Mouse (Mus musculus) embryo, embryonic 11 days (tissue): ENCODE measurements around the gene 1110051M20Rik.

Source experiments
- DNase-seq: peaks from one replicate; pipeline ENCODE4 v3.0.0-alpha.2; 2015

1110051M20Rik gene

DNA sequence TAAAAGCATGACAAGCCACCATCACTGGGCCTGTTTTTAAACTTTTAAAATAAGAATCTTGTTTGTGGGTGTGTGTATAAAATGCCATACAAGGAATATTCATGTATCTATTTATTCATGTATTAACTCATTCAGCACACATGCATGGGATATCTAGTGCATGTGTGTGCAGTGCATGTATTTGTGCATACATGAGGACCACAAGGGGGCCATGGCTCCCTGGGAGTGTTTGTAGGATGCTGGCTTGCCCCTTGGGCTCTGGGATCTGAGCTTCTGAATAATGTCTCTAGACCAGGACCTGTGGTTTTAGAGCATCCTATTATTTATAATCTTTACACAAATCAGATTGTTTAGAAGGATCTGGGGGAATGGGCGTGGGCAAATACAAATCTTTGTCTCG is 143.7 kb downstream of the 1110051M20Rik start:
- no peak for DNase-seq

DNA sequence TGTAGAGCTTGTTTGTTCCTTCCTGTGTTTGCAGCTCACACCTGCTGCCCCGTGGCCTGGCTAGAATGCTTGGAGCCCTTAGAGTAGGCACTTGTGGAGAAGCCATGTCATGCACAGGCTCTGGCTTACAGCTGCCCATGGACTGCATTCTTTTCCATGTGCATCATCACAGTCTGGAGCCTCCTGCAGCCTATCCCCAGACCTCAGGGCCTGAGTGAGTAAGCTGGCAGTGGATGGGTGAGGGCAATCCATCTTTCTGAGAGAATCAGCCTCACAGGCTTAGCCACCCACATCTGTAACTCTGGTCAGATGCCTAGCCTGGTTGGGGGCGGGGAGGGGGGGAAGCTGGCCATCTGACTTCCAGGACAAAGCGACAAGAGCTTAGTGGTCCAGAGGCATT is 145.3 kb downstream of the 1110051M20Rik start:
- no peak for DNase-seq

DNA sequence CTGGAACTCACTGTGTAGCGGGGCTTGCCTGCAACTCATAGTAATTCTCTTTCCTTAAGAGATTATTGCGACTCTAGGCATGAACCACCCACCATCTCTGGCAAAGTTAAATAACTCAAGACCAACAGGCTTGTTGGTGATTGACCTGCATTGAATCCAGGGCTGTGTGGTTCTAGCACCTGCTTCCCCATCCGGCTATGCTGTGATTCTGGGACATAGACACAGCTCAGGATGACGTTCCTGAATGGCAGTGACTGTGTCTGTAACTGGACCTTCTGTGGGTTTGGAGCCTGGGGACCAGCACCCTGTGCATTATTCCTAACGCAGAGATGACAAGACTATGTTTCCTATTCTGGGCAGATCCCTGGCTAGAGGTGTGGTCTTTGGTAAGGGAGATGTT is 148.6 kb downstream of the 1110051M20Rik start:
- DNase-seq = no peak

DNA sequence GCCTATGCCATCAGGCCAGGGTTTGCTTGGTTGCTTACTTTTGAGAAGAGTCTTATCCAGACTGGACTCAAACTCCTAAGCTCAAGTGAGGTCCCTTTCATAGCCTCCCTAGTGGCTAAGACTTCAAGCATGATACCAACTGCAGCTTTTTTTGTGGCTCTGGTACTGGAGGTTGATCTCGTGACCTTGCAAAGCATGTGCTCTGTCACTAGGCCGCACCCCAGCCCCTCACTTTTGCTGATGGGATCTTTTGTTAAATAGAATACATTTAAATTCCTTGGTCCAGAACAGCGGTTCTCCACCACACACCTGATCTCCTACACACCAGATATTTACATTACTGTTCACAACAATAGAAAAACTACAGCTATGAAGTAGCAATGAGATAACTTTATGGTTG is 150.3 kb downstream of the 1110051M20Rik start:
- DNase-seq = no peak

DNA sequence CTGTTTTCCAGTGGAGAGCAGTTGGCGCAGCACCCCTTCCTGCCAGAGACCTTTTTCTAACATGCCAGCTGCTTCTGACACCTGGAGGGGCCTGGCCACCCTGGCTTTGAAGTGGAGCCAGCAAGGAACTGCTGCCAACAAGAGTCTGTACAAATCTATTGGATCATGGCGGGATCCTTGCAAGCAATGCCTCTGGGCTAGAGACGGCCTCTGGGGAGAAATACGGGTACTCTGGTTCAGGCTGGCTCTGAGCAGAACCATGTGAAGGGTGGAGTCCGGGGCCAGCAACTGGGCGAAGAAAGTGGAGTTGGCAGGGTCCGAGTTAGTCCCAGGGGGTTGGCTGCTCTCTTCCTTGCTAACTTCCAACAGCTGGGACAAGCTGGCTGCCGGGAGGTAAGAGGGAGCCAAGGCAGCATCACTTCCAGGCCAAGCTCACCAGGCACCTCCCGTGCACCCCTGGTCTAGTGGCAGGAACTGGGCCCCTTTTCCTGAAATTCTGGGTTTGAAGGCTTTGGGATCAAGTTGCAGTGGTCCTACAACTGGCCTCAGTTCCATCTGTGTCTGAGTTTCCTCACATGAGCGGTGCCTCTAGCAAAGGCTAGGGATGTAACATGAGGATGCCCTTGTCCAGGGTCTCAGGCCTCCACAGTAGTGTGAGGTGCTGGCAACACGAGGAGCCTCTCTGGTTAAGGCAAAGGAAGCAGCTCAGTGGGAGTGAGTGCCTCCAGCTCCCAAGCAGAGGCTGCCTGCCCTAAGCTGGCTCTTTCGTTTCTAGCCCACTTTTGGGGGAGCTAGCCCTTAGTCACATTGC is 153.1 kb downstream of the 1110051M20Rik start:
- DNase-seq = no peak

DNA sequence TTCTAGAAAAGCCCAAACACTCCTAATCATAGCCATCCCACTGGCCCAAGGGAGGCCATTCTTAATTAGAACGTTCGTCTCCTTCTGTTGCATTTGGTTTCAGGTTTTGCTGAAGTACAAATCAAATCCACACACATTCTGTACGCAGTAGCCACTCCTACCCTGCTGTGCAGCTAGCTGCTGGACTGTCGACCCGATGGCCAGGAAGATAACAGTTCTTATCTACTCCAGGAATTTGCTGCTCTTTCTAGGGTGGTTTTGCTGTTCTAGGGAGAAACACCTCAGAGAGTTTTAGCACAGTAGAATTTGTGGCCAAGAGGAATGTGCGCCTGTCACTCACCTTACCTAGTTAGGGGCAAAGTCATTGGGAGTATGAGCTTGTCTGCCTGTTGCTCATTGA is 156.9 kb downstream of the 1110051M20Rik start:
- no peak for DNase-seq

DNA sequence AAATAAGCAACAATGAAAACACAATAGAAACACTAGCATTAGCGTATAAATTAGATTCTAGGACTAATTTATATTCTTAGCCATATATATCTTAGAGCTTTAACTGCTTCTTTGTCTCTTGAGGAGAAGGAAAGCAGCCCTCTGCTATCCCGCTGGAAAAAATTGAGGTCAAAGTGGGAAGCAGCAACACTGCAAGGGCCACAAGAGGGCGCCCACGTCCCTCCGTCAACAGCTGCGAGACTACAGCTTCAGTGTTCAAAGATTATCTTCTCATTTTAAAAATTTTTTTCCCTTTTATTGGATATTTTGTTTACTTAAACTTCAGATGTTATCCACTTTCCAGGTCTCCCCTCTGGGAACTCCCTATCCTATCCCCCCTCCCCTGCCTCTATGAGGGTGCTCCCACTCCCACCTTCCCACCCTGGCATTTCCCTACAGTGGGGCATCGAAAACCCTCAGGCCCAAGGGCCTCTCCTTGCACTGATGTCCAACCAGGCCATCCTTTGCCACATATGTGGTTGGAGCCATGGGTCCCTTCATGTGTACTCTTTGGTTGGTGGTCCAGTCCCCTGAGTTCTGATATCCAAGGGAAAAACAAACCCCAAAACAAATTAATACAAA is 158.5 kb downstream of the 1110051M20Rik start:
- DNase-seq = peak; percentile 86

DNA sequence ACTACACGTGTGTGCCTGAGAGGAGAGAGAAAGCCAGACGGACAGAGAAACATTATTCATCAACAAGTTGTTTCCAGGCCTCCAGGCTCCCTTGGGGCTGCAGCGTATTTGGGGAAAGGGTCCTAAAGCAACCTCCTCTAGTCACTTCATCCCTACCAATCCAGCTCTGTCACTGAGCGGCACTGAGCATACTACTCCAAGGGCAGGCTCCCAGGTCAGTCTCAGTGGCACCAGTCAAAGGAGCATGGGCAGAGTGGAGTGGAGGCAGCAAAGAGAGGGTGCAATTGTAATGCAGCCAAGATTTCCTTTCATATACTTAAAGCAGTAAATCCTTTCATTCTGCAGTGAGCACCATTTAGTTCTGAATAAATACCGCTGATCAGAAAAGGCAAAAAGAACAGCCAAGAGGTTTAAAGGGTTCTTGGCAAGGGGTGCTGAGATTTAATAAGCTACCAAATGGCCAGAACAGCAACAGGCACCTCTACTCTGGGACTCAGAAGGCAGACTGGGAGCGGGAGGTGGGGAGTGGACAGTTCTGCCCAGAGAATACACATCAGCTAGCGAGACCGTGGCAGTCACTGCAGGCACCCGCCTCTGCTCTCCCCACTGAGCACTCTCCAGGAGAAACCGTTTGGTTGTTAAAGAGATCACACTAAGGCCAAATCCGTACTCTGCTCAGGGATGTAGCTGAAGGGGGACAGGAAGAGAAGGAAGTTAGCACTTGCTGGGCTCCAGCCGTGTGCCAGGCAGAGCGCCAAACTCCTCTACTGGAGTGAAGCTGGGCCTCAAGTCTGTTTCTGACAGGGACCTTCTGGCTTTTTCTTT is 159.9 kb downstream of the 1110051M20Rik start:
- no peak for DNase-seq

DNA sequence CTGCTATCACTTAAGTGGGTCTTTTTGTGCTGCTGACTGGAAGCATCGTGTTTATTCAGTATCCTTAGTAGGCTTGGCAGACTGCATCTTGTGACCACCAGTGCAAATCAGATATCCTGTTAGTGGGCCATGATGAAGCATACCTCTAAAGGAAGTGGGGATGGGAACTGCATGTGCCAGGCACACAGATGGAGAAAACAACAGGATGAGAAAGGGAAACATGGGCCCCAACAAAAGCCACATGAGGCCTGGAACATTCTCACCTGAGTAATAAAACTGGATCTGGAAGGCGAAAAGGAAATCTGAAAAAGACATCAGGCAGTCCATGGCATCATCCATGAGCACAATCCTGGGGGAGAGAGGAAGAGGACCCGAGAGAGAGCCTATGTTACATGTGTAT is 160.5 kb downstream of the 1110051M20Rik start:
- no peak for DNase-seq

DNA sequence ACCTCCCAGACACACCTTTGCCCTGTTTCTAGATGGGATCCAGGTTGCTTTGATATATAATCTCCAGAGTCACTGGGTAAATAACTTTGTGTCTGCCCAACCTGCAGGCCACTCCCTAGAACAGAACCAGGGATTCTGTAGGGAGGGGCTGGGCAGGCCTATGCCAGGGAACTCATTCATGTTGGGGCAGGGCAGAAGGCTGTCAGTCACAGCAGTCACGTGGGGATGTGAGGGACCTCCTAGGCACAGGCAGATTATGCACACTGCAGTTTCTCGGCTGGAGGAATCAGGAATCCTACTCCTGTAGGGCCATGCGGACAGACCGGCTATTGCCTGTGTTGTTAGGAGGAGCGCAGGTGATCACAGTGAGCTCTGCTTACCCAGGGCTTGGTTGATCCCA is 163.1 kb downstream of the 1110051M20Rik start:
- DNase-seq = no peak

DNA sequence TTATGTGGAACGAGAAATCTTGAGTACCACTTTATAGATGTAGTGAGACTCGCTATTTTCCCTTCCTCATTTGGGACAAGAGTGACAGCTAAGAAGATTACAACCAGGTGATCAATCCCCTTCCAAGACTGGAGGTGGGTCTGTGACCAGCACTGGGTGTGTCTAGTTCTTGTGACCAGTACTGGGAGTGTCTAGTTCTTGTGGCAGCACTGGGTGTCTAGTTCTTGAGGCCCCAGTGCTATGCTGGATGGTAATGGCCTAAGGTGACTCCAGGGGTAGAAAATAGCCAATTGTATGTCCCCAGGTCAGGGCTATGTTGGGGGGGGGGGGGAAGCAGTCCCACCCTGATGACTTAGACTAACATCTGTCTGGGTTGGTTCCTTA is 165.1 kb downstream of the 1110051M20Rik start:
- DNase-seq = no peak

DNA sequence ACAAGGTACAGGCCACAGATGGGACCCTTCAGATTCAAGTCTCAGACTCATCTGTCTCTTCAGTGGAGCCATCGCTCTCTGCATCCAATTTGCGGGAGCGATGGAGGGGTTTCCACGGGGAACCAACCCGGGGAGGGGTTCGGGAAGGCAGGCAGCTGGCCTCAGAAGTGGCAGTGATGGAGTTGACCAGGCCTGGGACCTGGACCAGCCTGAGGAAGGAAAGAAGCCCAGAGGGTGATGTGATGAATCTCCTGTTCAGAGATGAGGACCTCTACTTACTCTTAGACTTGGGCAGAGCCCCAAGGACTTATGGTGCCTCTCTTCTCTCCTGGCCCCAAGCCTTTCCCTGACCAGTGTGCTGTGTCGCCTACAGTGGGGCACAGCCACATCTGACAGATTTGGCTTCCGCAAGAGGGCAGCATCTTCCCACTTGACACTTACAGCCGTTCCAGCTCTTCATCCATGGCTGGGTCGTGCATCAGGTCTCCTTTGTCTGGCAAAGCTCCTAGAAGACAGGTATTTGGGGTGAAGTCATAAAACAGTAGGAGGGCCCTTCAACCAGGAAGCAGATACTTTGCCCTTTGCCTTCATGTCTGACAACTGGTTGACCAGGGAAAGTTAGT is 165.6 kb downstream of the 1110051M20Rik start:
- peak; percentile 83 for DNase-seq

DNA sequence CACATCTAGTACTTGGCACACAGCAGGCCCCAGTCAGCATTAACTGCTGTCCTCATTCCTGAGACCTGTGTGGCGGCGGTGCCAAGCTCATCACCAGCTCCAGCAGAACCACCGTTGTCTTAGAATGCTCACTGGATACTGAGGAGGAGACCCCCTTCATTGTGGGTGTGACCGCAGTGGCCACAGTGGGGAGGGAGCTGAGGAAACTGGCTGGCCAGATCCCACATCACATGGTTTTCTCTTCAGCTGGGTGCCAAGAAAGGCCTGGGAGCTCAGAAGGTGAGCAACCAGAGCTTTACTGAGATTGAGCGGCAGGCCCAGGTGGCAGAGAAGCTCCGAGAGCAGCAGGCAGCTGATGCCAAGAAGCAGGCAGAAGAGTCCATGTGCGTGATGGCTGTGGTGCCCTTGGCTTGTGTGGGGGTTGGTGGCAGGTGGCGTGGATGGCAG is 174.8 kb downstream of the 1110051M20Rik start:
- DNase-seq = no peak

DNA sequence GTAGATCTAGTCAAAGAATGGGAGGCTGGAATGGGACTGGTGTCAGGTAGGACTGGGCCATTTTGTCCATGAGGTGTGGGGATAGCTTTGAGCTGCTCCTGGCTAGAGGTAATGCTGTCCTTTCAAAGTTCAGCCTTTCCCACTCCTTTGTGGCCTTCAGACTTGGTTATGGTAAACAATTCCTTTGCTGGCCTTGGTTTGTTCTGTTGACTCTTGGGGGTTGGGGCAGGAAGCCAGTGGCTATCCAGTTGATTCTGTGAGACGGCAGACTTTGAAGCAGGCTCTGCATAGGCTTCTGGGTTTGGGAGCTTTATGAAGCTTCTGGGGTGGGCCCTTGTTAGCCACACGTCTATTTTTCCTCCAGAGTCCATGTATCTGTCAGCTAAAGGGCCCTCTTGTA is 175.8 kb downstream of the 1110051M20Rik start:
- DNase-seq = no peak

DNA sequence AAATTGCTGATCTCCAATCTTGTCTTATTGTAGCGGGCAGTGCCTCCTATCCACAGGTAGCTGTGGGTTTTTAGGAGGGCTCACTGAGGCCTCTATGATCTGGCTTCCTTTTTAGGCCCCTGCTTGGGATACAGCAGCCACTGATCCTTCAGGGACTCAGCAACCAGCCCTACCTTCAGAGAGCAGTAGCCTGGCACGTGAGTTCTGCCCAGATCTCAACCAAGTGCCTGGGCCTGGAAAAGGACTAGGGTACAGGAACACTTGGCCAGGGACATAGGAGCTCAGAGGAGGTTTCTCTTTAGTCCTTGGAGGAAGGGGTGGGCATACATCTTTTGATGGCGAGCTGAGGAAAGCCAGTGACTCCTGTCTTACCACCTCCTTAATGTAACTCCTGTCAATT is 176.5 kb downstream of the 1110051M20Rik start:
- no peak for DNase-seq

DNA sequence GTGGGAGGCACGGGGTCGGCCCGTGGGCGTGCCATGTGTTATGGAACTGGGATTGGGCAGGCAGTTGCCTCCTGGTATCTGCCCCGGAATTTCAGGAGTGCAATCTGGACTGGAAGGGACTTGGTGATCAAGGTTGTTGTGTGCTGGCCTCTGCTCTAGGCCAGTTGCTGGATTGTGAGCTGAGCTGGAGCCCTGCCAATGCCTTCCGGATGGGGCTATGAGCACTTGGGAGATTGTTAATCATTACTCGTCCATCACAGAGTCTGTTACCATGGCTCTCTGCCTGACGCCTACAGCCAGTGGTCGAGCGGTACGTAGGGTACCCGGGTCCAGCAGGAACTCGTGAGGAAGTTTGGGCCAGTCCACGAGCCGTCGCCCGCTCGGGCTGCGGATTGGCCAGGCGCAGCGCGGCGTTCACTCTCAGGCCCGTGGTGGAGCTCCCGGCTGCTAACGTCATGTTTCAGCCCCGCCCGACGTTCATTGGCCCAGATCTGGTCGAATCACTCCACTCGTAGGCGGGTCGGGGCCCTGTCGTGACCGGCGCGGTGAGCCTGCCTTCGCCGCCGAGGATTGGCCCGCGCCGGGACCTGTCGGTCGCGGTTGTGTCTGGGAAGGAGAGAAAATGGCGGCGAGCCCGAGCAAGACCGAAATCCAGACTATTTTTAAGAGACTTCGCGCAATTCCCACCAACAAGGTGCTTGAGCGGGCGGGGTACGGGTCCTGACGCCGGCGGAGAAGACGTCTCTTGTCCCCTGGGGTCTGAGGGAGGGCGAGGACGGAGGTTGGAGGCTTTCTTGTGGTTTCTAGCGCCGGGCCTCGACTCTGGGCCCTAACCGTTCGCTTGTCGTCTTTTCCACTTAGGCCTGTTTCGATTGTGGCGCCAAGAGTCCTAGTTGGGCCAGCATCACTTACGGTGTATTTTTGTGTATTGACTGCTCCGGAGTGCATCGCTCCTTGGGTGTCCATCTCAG is 179.5 kb downstream of the 1110051M20Rik start, which contains the start of gene Arfgap2:
Gene Arfgap2, plus strand, starts transcription at position 264 of the 971 bp plus-strand sequence.
- peak; percentile 99 for DNase-seq

DNA sequence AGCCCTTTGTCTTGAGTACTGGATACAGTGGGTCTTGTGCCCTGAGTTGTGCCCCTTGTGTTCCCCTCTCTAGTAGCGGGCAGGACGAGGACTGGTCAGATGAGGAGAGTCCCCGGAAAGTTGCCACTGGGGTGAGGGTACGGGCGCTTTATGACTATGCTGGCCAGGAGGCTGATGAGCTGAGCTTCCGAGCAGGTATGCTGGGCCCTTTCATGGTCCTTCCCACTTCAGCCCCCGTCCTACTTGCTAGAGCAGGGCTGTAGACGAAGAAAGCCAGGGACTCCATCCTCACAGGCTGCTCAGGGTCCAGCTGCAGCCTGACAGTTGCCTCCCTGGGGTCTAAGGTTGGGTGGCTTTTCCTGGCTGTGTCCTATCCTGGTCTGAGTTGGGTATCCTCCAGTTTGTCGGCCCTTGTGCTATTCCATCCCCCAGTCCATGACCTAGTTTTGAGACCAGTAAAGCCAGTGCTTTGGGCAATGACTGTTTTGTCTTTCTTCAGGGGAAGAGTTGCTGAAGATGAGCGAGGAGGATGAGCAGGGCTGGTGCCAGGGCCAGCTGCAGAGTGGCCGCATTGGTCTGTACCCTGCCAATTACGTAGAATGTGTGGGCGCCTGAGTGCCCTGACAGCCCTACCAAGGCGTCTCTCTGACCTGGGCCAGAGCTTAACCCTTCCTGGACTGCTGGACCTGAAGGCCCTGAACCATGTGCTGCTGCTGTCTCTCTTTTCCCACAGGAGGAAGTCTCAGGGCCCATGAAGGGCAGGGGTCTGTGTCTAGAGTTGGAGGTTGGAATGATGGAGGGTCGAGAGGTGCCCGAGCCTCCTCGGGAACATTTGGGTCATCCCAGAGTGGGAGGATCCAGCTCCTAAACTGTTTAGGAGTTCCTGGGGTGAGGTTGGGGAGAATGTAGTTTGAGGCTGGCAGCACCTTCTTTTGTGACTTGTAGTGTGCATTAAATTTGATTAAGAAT is 180.5 kb downstream of the 1110051M20Rik start:
- DNase-seq = no peak

DNA sequence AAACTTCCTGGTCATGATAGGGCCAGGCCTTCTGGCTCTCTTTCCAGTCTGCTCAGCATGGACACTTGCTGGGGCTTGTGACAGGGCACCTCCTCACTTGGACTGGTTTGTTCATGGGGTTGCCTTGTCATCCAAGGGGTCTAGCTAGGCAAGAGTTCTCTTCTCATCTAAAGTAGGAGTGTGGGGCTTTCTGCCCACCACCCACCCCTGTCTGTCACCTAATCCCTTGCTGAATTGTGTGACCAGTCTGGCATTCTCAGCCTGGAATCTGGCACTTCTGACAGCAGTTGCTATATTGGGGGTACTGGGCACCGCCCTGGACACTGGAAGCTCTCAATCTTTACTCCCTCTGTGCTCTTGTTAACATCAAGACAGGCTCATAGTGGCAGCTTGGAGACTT is 185.0 kb downstream of the 1110051M20Rik start:
- no peak for DNase-seq

DNA sequence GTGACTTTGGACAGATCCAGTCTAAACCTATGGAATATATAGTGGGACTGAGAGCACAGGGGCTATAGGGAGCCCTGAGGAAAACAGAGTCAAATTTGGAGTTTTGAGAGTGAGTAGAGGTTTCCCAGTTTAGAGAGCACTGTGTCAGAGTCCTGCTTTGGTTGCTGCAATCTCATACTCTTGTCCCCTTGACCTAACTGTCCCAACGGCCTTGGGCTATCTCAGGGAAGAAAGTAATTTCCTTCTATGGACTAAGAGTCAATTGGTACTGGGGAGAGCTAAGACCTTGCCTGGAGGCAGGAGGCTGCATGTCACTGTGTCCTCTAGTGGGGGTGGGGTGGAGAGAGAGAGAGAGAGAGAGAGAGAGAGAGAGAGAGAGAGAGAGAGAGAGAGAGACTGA is 185.7 kb downstream of the 1110051M20Rik start:
- DNase-seq = no peak

DNA sequence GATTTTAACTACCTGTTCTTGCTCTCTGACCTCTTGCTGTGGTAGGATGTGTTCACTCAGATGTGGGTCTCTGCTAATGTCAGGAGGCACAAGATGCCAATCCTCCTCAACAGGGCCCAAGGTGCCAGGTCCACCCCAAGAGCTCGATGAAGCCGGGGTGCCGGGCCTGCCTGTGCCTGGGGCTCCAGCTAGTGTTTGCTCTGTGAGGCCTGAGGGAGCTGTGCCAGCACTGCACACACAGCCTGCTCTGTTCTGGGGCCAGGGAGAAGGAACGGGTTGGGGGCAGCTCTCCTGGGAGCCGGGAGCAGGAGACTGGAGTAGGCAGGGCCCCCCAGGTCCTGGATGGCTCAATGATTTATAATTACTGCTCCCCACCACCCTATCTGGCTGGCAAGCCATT is 186.4 kb downstream of the 1110051M20Rik start:
- DNase-seq = no peak
